Comparison of ENCODE assay signal across 8 mouse cellular contexts in genomic region chr11:101553354-101553930, GRCm38 (mm10). TPM values are rescaled to one million over a fixed set of nuclear protein-coding genes. Genes with fewer than 3 reads are reported as not detected.
DNase-seq lines count a peak whose midpoint lies in the region; ATAC-seq and TF ChIP-seq lines count a peak whose summit lies in the region.

No protein-coding gene starts in this region.

- H3K4me2 ChIP-seq in CH12.LX (ENCODE audit: insufficient read depth, low read depth, poor library complexity, severe bottlenecking) = peak overlapping the region; percentile 98
- peak overlapping the region; percentile 57 for H3K4me2 ChIP-seq in forebrain, embryonic 15.5 days (replicated peaks)
- H3K4me2 ChIP-seq in limb, embryonic 12.5 days = peak overlapping the region; percentile 85

- TF ChIP-seq EP300 in CH12.LX (IDR thresholded peaks at IDR 0.05; ENCODE audit: low read length) = no peak

- no peak for TF ChIP-seq POLR2A in CH12.LX (IDR thresholded peaks at IDR 0.05; ENCODE audit: low read depth, low read length)

- no peak for TF ChIP-seq RAD21 in CH12.LX (IDR thresholded peaks at IDR 0.05; ENCODE audit: low read depth, low read length)

- no peak for ATAC-seq in cerebellum, adult (ENCODE audit: insufficient number of reproducible peaks, low FRiP score, low TSS enrichment)
- ATAC-seq in forebrain, embryonic 15.5 days (replicated peaks) = no peak
- ATAC-seq in limb, embryonic 12.5 days (ENCODE audit: insufficient number of reproducible peaks, insufficient read depth, low FRiP score, low TSS enrichment, low read depth) = no peak

- peaks cover 6 to 51% of the 10 kb centered on the region in 2 experiments for H3K4me1 ChIP-seq in CH12.LX (ENCODE audit: control insufficient read depth in 1 of 2, insufficient read depth in 2 of 2)
- H3K4me1 ChIP-seq in forebrain, embryonic 15.5 days = peaks cover 42% of the 10 kb centered on the region
- peaks cover 28% of the 10 kb centered on the region for H3K4me1 ChIP-seq in limb, embryonic 12.5 days (replicated peaks)

- dilution Hi-C loops in CH12.LX (cut with MboI; ENCODE audit: extremely low pct_ligation_motif_present, extremely low pct_unique_long_range_greater_than_20kb, low sequenced_read_pairs) = no loop called here

- 23% methylated on average over 8 of the region's 8 CpGs for WGBS in forebrain, embryonic 15.5 days
- 14% methylated on average over 8 of the region's 8 CpGs for WGBS in limb, embryonic 12.5 days

- no peak overlapping the region; the same call in 1 of the 2 replicates for H3K27ac ChIP-seq in CH12.LX (ENCODE audit: insufficient read depth, low read depth)
- H3K27ac ChIP-seq in forebrain, embryonic 15.5 days (replicated peaks) = peak overlapping the region; percentile 93
- peak overlapping the region; percentile 89 for H3K27ac ChIP-seq in limb, embryonic 12.5 days

- H3K79me2 ChIP-seq in CH12.LX (replicated peaks; ENCODE audit: control insufficient read depth, extremely low read depth, insufficient read depth, poor library complexity, severe bottlenecking) = peaks cover 72% of the 10 kb centered on the region

- no peaks in the 10 kb centered on the region for H3K9me3 ChIP-seq in CH12.LX (replicated peaks; ENCODE audit: low read length)
- H3K9me3 ChIP-seq in forebrain, embryonic 15.5 days = no peaks in the 10 kb centered on the region
- H3K9me3 ChIP-seq in limb, embryonic 12.5 days = no peaks in the 10 kb centered on the region

- in situ Hi-C loops in CH12.LX (cut with MboI; ENCODE audit: low pct_ligation_motif_present, low pct_unique_long_range_greater_than_20kb, low sequenced_read_pairs) = no loop called here

- DNase-seq in cerebellum, adult 11-12 months = peak; percentile 15
- peak; percentile 33 for DNase-seq in CH12.LX (ENCODE audit: extremely low read depth)
- DNase-seq in splenic B cell, adult 2 months (ENCODE audit: low read depth, low spot score) = peak; percentile 15
- no peak for DNase-seq in urinary bladder, adult 18-20 months (ENCODE audit: low spot score in 2 of 2)
- DNase-seq in thymus, postnatal 14 days = no peak

- H3K4me3 ChIP-seq in CH12.LX (replicated peaks in 1 of 3; ENCODE audit: low read depth in 2 of 3, low read length in 2 of 3, poor library complexity in 1 of 3) = peak overlapping the region; percentile 71 to 94 (median 75)
- peak overlapping the region; percentile 84 for H3K4me3 ChIP-seq in forebrain, embryonic 15.5 days
- peak overlapping the region; percentile 77 for H3K4me3 ChIP-seq in limb, embryonic 12.5 days (replicated peaks)

- H3K36me3 ChIP-seq in CH12.LX (replicated peaks in 1 of 2; ENCODE audit: control insufficient read depth in 1 of 2, insufficient read depth in 1 of 2, low read length in 1 of 2) = peaks cover 15 to 42% of the 10 kb centered on the region in 2 experiments
- H3K36me3 ChIP-seq in forebrain, embryonic 15.5 days = peaks cover 14% of the 10 kb centered on the region; the same call in 1 of the 2 replicates
- peaks cover 41% of the 10 kb centered on the region for H3K36me3 ChIP-seq in limb, embryonic 12.5 days
- H3K36me3 ChIP-seq in splenic B cell, adult 2 months (ENCODE audit: control insufficient read depth, insufficient read depth, low read length, poor library complexity, severe bottlenecking) = peaks cover 4% of the 10 kb centered on the region

- no peaks in the 10 kb centered on the region for H3K27me3 ChIP-seq in CH12.LX (replicated peaks)
- H3K27me3 ChIP-seq in forebrain, embryonic 15.5 days = no peaks in the 10 kb centered on the region
- H3K27me3 ChIP-seq in limb, embryonic 12.5 days = no peaks in the 10 kb centered on the region
- no peaks in the 10 kb centered on the region for H3K27me3 ChIP-seq in splenic B cell, adult 2 months (ENCODE audit: control insufficient read depth, insufficient read depth, low read length, poor library complexity, severe bottlenecking)

- no peak for TF ChIP-seq CTCF in CH12.LX (conservative IDR thresholded peaks at IDR 0.05 in 1 of 2, IDR thresholded peaks at IDR 0.05 in 1 of 2; ENCODE audit: low read depth in 2 of 2, low read length in 2 of 2)

- peak overlapping the region; percentile 73 for H3K9ac ChIP-seq in CH12.LX (ENCODE audit: insufficient read depth, low read depth)
- peak overlapping the region; percentile 73 for H3K9ac ChIP-seq in forebrain, embryonic 15.5 days (replicated peaks)
- peak overlapping the region; percentile 80 for H3K9ac ChIP-seq in limb, embryonic 12.5 days (replicated peaks)

TF ChIP-seq in CH12.LX, 34 proteins besides CTCF, POLR2A, EP300 and RAD21:
- no peak for TF ChIP-seq GABPA (IDR thresholded peaks at IDR 0.05; ENCODE audit: insufficient replicate concordance, low read depth, low read length)
- no peak for TF ChIP-seq NRF1 (IDR thresholded peaks at IDR 0.05; ENCODE audit: low read depth, low read length)
- no peak for TF ChIP-seq ZNF384 (IDR thresholded peaks at IDR 0.05; ENCODE audit: low read depth, low read length)
- TF ChIP-seq USF1 (IDR thresholded peaks at IDR 0.05; ENCODE audit: low read depth, low read length) = no peak
- 0 out of 2 replicates have a peak, but pooled peaks have one; percentile 30 for TF ChIP-seq TBP (conservative IDR thresholded peaks at IDR 0.05; ENCODE audit: low read depth, low read length)
- TF ChIP-seq KAT2A (IDR thresholded peaks at IDR 0.05; ENCODE audit: insufficient replicate concordance, low read length) = no peak
- TF ChIP-seq USF2 (conservative IDR thresholded peaks at IDR 0.05; ENCODE audit: low read depth, low read length) = no peak
- TF ChIP-seq RCOR1 (conservative IDR thresholded peaks at IDR 0.05; ENCODE audit: low read depth, low read length) = no peak; the same call in 1 of the 2 replicates
- TF ChIP-seq POLR2AphosphoS2 (IDR thresholded peaks at IDR 0.05; ENCODE audit: low read depth, low read length) = no peak
- TF ChIP-seq PAX5 (IDR thresholded peaks at IDR 0.05; ENCODE audit: low read length) = no peak
- TF ChIP-seq UBTF (IDR thresholded peaks at IDR 0.05; ENCODE audit: low read depth, low read length) = no peak
- no peak for TF ChIP-seq ZC3H11A (IDR thresholded peaks at IDR 0.05; ENCODE audit: low read depth, low read length)
- TF ChIP-seq MEF2A (IDR thresholded peaks at IDR 0.05; ENCODE audit: borderline replicate concordance, low read depth, low read length) = no peak
- no peak for TF ChIP-seq MYC (IDR thresholded peaks at IDR 0.05; ENCODE audit: low read depth, low read length)
- TF ChIP-seq MAZ (IDR thresholded peaks at IDR 0.05; ENCODE audit: low read depth, low read length) = no peak
- no peak for TF ChIP-seq TCF12 (IDR thresholded peaks at IDR 0.05; ENCODE audit: low read depth, low read length)
- TF ChIP-seq MXI1 (IDR thresholded peaks at IDR 0.05; ENCODE audit: low read depth, low read length) = no peak; the same call in 1 of the 2 replicates
- TF ChIP-seq ZKSCAN1 (IDR thresholded peaks at IDR 0.05; ENCODE audit: borderline replicate concordance, low read depth, low read length) = no peak
- peak; percentile 98 for TF ChIP-seq BHLHE40 (IDR thresholded peaks at IDR 0.05; ENCODE audit: low read depth, low read length)
- no peak for TF ChIP-seq HCFC1 (IDR thresholded peaks at IDR 0.05; ENCODE audit: low read depth, low read length)
- TF ChIP-seq NELFE (IDR thresholded peaks at IDR 0.05; ENCODE audit: low read depth, low read length) = no peak
- peak; percentile 56; the same call in 1 of the 2 replicates for TF ChIP-seq ELF1 (IDR thresholded peaks at IDR 0.05; ENCODE audit: low read depth, low read length)
- TF ChIP-seq CHD2 (IDR thresholded peaks at IDR 0.05; ENCODE audit: low read length) = no peak
- peak; percentile 27; the same call in 1 of the 2 replicates for TF ChIP-seq ETS1 (conservative IDR thresholded peaks at IDR 0.05; ENCODE audit: low read depth, low read length)
- no peak for TF ChIP-seq E2F4 (IDR thresholded peaks at IDR 0.05; ENCODE audit: insufficient replicate concordance, low read depth, low read length)
- TF ChIP-seq SMC3 (IDR thresholded peaks at IDR 0.05; ENCODE audit: low read depth, low read length) = no peak
- no peak; the same call in 1 of the 2 replicates for TF ChIP-seq IRF4 (IDR thresholded peaks at IDR 0.05; ENCODE audit: low read depth, low read length)
- TF ChIP-seq SIN3A (IDR thresholded peaks at IDR 0.05; ENCODE audit: low read length) = no peak

RNA-seq across cellular contexts. Expression of gene Nbr1, which starts 1.5 kb away (rescaled TPM):
- total RNA-seq in CH12.LX (2012; rRNA removed) (39.4 and 52.2 TPM in 2 replicates), CH12.LX (2014; rRNA removed) (44.7 and 48.3 TPM in 2 replicates)
- 39.3 and 44.8 TPM in 2 replicates for polyA plus RNA-seq in CH12.LX (2012; ENCODE audit: insufficient read length, low read depth)
- polyA plus RNA-seq in forebrain, embryonic 15.5 days (2015; fragmentation: Nextera tagmentation; extraction: Ambion mirVana) = 116 and 130 TPM in 2 replicates
- 81.6 and 83.8 TPM in 2 replicates for polyA plus RNA-seq in limb, embryonic 12.5 days (2016; fragmentation: Nextera tagmentation; extraction: Ambion mirVana)

RNA-seq across cellular contexts. Expression of gene Brca1, which starts 1.7 kb away (rescaled TPM):
- total RNA-seq in CH12.LX (2012; rRNA removed) (33.0 and 37.4 TPM in 2 replicates), CH12.LX (2014; rRNA removed) (37.5 and 41.4 TPM in 2 replicates)
- 31.1 and 31.3 TPM in 2 replicates for polyA plus RNA-seq in CH12.LX (2012; ENCODE audit: insufficient read length, low read depth)
- 5.6 and 7.1 TPM in 2 replicates for polyA plus RNA-seq in forebrain, embryonic 15.5 days (2015; fragmentation: Nextera tagmentation; extraction: Ambion mirVana)
- 19.0 and 21.0 TPM in 2 replicates for polyA plus RNA-seq in limb, embryonic 12.5 days (2016; fragmentation: Nextera tagmentation; extraction: Ambion mirVana)

RNA-seq across cellular contexts. Expression of gene Tmem106a, which starts 28.6 kb away (rescaled TPM):
- total RNA-seq in CH12.LX (2012; rRNA removed) (1.4 and 2.2 TPM in 2 replicates), CH12.LX (2014; rRNA removed) (2.6 and 2.8 TPM in 2 replicates)
- 6.8 and 9.1 TPM in 2 replicates for polyA plus RNA-seq in CH12.LX (2012; ENCODE audit: insufficient read length, low read depth)
- 2.0 and 2.3 TPM in 2 replicates for polyA plus RNA-seq in forebrain, embryonic 15.5 days (2015; fragmentation: Nextera tagmentation; extraction: Ambion mirVana)
- 1.4 and 2.9 TPM in 2 replicates for polyA plus RNA-seq in limb, embryonic 12.5 days (2016; fragmentation: Nextera tagmentation; extraction: Ambion mirVana)

RNA-seq across cellular contexts. Expression of gene Gm11634, which starts 45.6 kb away (rescaled TPM):
- total RNA-seq in CH12.LX (2012; rRNA removed) = not detected in 2 replicates
- not detected in 2 replicates for total RNA-seq in CH12.LX (2014; rRNA removed)
- polyA plus RNA-seq in CH12.LX (2012; ENCODE audit: insufficient read length, low read depth) = not detected in 2 replicates
- not detected in 2 replicates for polyA plus RNA-seq in forebrain, embryonic 15.5 days (2015; fragmentation: Nextera tagmentation; extraction: Ambion mirVana)
- polyA plus RNA-seq in limb, embryonic 12.5 days (2016; fragmentation: Nextera tagmentation; extraction: Ambion mirVana) = not detected in 2 replicates

Comparison
In these comparisons a context has a peak if more than half of its experiments do, and no peak if none do; other contexts are left out.
1. DNase-seq: peak in cerebellum, adult 11-12 months (single experiment), CH12.LX (single experiment) and splenic B cell, adult 2 months (single experiment); none in urinary bladder, adult 18-20 months (0 of 2) and thymus, postnatal 14 days (single experiment).
2. Peak in every context shown above with its lines, with median percentiles within 50 percentile points of each other: H3K4me2 ChIP-seq, H3K4me3 ChIP-seq and H3K9ac ChIP-seq.